Comparison of ENCODE assay signal across 24 mouse cellular contexts in genomic region chr6:88641346-88641920, GRCm38 (mm10). TPM values are rescaled to one million over a fixed set of nuclear protein-coding genes. Genes with fewer than 3 reads are reported as not detected.
A peak's percentile ranks its signal among the peaks of the same experiment; 100 is the strongest.
DNase-seq lines count a peak whose midpoint lies in the region; ATAC-seq and TF ChIP-seq lines count a peak whose summit lies in the region.
"Had no signal": no experiment of that assay in that cellular context is flagged by ENCODE, and none has a peak within 500 bp of the region (broad histone marks: within the 10 kb centered on the region; RNA-seq: fewer than 3 reads in every experiment).

No protein-coding gene starts in this region.

- no peaks in the 10 kb centered on the region for H3K79me2 ChIP-seq in liver, adult 2 months (ENCODE audit: control insufficient read depth, insufficient read depth, low read length)

- H3K4me2 ChIP-seq in kidney, embryonic 15.5 days: no peak overlapping the region
- no peak overlapping the region for H3K4me2 ChIP-seq in liver, embryonic 12.5 days
- H3K4me2 ChIP-seq in intestine, embryonic 15.5 days (replicated peaks): no peak overlapping the region
- H3K4me2 ChIP-seq: embryonic facial prominence, embryonic 15.5 days; heart, embryonic 11.5 days; limb, embryonic 13.5 days; midbrain, embryonic 13.5 days had no signal

- DNase-seq in kidney, adult 11 months: peak; percentile 50
- DNase-seq in liver, adult 2 months (ENCODE audit: extremely low read depth, low read depth, low spot score): peak; percentile 15
- peak; percentile 71 for DNase-seq in lung, postnatal 36 days
- no peak for DNase-seq in testis, postnatal 10 days (ENCODE audit: low spot score)
- DNase-seq: adrenal gland, adult 2 months; cerebellum, adult 2 months; gastrocnemius, postnatal 10 days; layer of hippocampus, adult 9-11 months; spleen, adult 18-20 months; thymus, postnatal 14 days had no signal

- ATAC-seq in kidney, embryonic 15.5 days (replicated peaks; ENCODE audit: low FRiP score): no peak
- ATAC-seq in liver, embryonic 12.5 days: no peak
- ATAC-seq in intestine, embryonic 15.5 days: peak; percentile 53; the same call in 1 of the 2 replicates
- ATAC-seq: CD4-positive, CD25-positive, alpha-beta regulatory T cell, adult 4 months; forebrain, embryonic 16.5 days; hindbrain, embryonic 16.5 days; midbrain, embryonic 13.5 days had no signal

- H3K9me3 ChIP-seq in kidney, embryonic 15.5 days (replicated peaks): 0 out of 2 replicates have a peak, but pooled peaks cover 4% of the 10 kb centered on the region
- H3K9me3 ChIP-seq in liver, embryonic 12.5 days (replicated peaks): peaks cover 10% of the 10 kb centered on the region
- H3K9me3 ChIP-seq in intestine, embryonic 15.5 days: no peaks in the 10 kb centered on the region
- H3K9me3 ChIP-seq: embryonic facial prominence, embryonic 15.5 days had no signal

- TF ChIP-seq POLR2A in liver, adult 2 months (IDR thresholded peaks at IDR 0.05; ENCODE audit: extremely low read depth, insufficient read depth, low read length): no peak

- no peak for TF ChIP-seq CTCF in liver, adult 2 months (IDR thresholded peaks at IDR 0.05; ENCODE audit: low read depth, low read length)

- no peaks in the 10 kb centered on the region for H3K27me3 ChIP-seq in kidney, embryonic 15.5 days
- H3K27me3 ChIP-seq in liver, adult 2 months (ENCODE audit: control insufficient read depth, insufficient read depth, low read length): no peaks in the 10 kb centered on the region
- H3K27me3 ChIP-seq in liver, embryonic 12.5 days (replicated peaks): no peaks in the 10 kb centered on the region
- no peaks in the 10 kb centered on the region for H3K27me3 ChIP-seq in intestine, embryonic 15.5 days (replicated peaks)
- H3K27me3 ChIP-seq: embryonic facial prominence, embryonic 15.5 days; limb, embryonic 13.5 days; midbrain, embryonic 13.5 days had no signal

- no peak overlapping the region for H3K9ac ChIP-seq in kidney, embryonic 15.5 days
- no peak overlapping the region for H3K9ac ChIP-seq in liver, adult 2 months (ENCODE audit: low read depth, low read length)
- H3K9ac ChIP-seq in liver, embryonic 12.5 days: no peak overlapping the region
- no peak overlapping the region for H3K9ac ChIP-seq in intestine, embryonic 15.5 days
- H3K9ac ChIP-seq: embryonic facial prominence, embryonic 15.5 days; limb, embryonic 13.5 days; liver, embryonic 14.5 days; midbrain, embryonic 13.5 days had no signal

- no peak overlapping the region for H3K27ac ChIP-seq in kidney, embryonic 15.5 days
- H3K27ac ChIP-seq in liver, adult 2 months (replicated peaks; ENCODE audit: insufficient read depth, low read depth, low read length): no peak overlapping the region
- no peak overlapping the region for H3K27ac ChIP-seq in liver, embryonic 12.5 days
- no peak overlapping the region for H3K27ac ChIP-seq in intestine, embryonic 15.5 days
- H3K27ac ChIP-seq: embryonic facial prominence, embryonic 15.5 days; hindbrain, embryonic 10.5 days; limb, embryonic 13.5 days; liver, embryonic 14.5 days; midbrain, embryonic 13.5 days had no signal

- H3K36me3 ChIP-seq in kidney, embryonic 15.5 days: no peaks in the 10 kb centered on the region
- no peaks in the 10 kb centered on the region for H3K36me3 ChIP-seq in liver, adult 2 months (ENCODE audit: control insufficient read depth, insufficient read depth, low read length)
- H3K36me3 ChIP-seq in liver, embryonic 12.5 days: 0 out of 2 replicates have a peak, but pooled peaks cover 2% of the 10 kb centered on the region
- no peaks in the 10 kb centered on the region for H3K36me3 ChIP-seq in intestine, embryonic 15.5 days
- H3K36me3 ChIP-seq: embryonic facial prominence, embryonic 15.5 days; hindbrain, embryonic 10.5 days; limb, embryonic 13.5 days; midbrain, embryonic 13.5 days had no signal

- WGBS in kidney, embryonic 15.5 days: 58% methylated on average over 4 of the region's 4 CpGs
- WGBS in liver, adult 2 months: 69% methylated on average over 4 of the region's 4 CpGs
- WGBS in liver, embryonic 12.5 days (ENCODE audit: insufficient replicate concordance): 62% methylated on average over 4 of the region's 4 CpGs
- 70% methylated on average over 4 of the region's 4 CpGs for WGBS in intestine, embryonic 15.5 days

- H3K4me1 ChIP-seq in kidney, embryonic 15.5 days: peaks cover 15% of the 10 kb centered on the region
- no peaks in the 10 kb centered on the region for H3K4me1 ChIP-seq in liver, adult 2 months (ENCODE audit: control insufficient read depth, insufficient read depth, low read length)
- peaks cover 46% of the 10 kb centered on the region for H3K4me1 ChIP-seq in liver, embryonic 12.5 days
- 0 out of 2 replicates have a peak, but pooled peaks cover 5% of the 10 kb centered on the region for H3K4me1 ChIP-seq in intestine, embryonic 15.5 days (replicated peaks)

- H3K4me3 ChIP-seq in kidney, embryonic 15.5 days (replicated peaks): no peak overlapping the region
- no peak overlapping the region for H3K4me3 ChIP-seq in liver, adult 2 months (ENCODE audit: insufficient read depth, low read depth, low read length)
- no peak overlapping the region for H3K4me3 ChIP-seq in liver, embryonic 12.5 days
- H3K4me3 ChIP-seq in intestine, embryonic 15.5 days (replicated peaks): no peak overlapping the region
- H3K4me3 ChIP-seq: embryonic facial prominence, embryonic 15.5 days; hindbrain, embryonic 10.5 days; limb, embryonic 13.5 days; megakaryocyte, embryonic 14.5 days; midbrain, embryonic 13.5 days had no signal

RNA-seq across cellular contexts. Expression of gene Kbtbd12, which starts 3.7 kb away (rescaled TPM):
- polyA plus RNA-seq in kidney, embryonic 15.5 days (2015; fragmentation: Nextera tagmentation; extraction: Ambion mirVana): 0.34 and 0.45 TPM in 2 replicates
- 1.0 and 1.7 TPM in 2 replicates for total RNA-seq in liver, adult 2 months (2014; rRNA removed)
- 0.19 and 0.29 TPM in 2 replicates for polyA plus RNA-seq in liver, adult 2 months (2012; rRNA removed)
- 0.52 and 0.85 TPM in 2 replicates for polyA plus RNA-seq in liver, embryonic 12.5 days (2016; fragmentation: Nextera tagmentation; extraction: Ambion mirVana)
- polyA plus RNA-seq in intestine, embryonic 15.5 days (2015; fragmentation: Nextera tagmentation; extraction: Ambion mirVana): 0.46 and 0.78 TPM in 2 replicates
- polyA plus RNA-seq: adrenal gland, adult 2 months; CD4-positive, CD25-positive, alpha-beta regulatory T cell, adult 4 months; hindbrain, embryonic 10.5 days; midbrain, embryonic 13.5 days; neural tube, embryonic 11.5 days had no signal
